Mouse (Mus musculus) frontal cortex, postnatal 10 days (tissue): ENCODE data around the gene 4930564D02Rik.

Experiments
- DNase-seq, 2 experiments: peaks; one replicate each; pipeline ENCODE4 v3.0.0; 2022; ENCODE audit warnings: low spot score in 2 of 2, mixed read lengths in 1 of 2

Gene 4930564D02Rik

DNA sequence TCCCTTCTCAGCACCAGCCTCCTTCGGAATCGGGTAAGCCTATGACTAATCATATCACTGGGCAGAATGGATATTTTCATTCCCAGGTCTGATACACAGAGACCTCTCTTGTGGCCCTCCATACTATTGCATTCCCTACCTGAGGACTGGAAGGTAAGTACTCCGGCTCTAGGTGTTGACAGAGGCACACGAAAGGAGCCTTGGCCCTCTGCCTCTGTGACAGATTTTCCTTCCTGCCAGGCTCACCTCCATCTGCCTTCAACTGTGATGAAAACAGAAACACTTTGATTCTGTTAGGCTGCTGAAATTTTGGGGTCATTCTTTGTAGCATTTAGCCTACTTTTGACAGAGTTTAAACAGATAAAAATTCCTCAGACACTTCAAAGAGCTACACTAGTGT, 47.2 kb downstream of the 4930564D02Rik start:
- no peak for DNase-seq

DNA sequence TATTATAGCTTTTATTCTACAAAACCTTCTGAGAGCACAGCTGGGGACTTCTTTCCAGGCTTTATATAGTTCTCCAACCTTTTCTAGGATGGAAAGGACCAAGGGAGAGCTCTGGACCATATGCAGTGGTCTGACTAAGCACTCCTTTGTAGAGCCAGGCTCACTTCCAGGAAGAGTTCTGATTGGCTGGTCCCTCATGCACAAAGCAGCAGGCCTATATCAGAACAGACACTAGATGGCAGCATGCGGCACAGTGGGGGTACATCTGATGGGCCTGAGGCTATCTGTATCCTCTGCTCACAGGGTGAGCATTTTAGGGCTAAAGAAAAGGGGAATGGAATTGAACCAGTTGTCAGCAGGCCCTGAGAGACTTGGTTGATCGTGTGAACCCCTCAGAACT, 47.6 kb downstream of the 4930564D02Rik start:
- DNase-seq, result peak; percentile 54 to 72

DNA sequence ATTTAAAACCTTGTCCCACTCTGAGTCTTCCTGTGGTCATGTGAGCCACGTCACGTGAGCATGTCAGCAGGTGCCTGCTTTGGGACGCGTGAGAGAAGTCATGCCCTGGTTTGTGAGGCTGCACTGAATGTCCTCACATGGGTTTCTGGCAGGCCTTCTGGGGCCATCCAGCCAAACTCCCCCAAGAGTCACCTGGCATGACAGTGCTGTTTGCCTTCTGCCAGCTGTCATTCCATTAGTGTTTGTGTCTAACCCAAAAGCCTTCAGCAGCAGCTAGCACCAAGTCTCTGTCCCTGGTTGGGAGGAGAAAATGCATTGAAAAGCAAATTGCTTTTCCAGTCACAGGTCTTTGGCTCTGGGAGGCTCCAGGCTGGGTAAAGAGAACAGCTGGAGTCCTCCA, 50.0 kb downstream of the 4930564D02Rik start:
- DNase-seq, result no peak

DNA sequence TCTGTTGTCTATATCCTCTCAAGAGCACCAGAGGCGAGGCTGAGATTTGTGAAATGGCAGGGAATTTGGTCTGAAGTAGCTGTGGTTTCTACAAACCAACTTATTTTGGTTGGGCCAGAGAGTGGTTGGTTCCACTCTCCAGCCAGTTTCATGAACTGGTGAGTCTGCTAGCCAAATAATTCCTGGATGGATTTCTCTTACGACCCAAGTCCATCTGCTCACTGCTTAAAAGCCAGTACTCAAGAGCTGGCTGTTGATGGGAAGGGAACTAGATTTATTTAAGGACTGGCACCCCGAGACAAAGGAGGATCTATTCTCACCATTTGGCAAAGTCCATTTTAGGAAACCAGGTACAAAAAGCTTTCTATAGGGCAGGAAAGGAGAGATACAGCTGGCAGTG, 57.1 kb downstream of the 4930564D02Rik start:
- DNase-seq, result no peak

DNA sequence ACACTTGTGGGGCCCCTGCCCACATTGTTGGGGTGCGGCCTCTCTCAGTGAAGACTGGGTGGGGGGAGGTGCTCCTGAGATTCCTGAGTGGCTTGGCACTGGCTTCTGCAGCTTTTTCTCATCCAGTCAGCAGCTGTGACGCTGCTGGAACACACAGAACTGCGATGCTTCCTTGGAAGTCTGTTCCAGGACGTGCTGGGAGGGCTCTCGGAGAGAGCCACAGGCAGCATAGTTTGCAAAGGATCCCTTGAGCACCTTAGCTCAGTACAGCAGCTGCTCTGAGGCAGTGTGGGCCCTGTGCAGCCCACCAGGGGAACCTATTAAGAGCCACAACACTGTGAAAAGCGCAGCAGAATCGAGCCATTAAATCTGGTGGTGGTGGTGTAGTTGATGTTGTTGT, 61.2 kb downstream of the 4930564D02Rik start:
- no peak for DNase-seq
